Mouse (Mus musculus) stomach, postnatal 0 days (tissue): ENCODE data around the gene Cux2.

Experiments used
- CTCF ChIP-seq: IDR thresholded peaks from 2 replicates; pipeline ENCODE4 v1.5.1; 2016; ENCODE audit warnings: antibody characterized with exemption, low read depth, mild to moderate bottlenecking, moderate library complexity
- EP300 ChIP-seq: optimal IDR thresholded peaks from 2 replicates; pipeline ENCODE3; 2016; ENCODE audit warnings: antibody characterized with exemption

GRCm38 (mm10) chr5:121856740-121857139 is 193.2 kb downstream of the Cux2 start:
- TF ChIP-seq CTCF (no peak), EP300 (no peak)
